Comparison of ENCODE assay signal across 8 mouse cellular contexts in the genomic region with DNA sequence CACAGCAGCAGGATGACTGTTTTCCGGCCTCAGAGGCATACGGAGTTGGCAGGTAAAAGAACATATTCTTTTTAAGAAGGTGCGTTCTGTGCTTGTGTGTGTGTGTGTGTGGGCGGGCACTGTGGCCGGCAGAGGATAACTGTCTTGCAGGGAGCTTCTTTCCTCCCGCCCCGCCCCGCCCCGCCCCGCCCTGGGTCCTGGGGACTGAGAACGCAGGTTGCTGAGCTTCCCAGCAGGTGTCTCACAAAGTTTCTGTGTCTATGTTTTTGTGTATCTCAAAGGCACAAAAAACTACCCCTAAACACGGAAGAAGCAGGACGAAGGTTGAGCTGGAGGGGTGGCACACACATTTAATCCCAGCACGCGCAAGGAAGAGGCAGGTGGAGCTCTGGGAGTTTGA. TPM values are rescaled to one million over a fixed set of nuclear protein-coding genes. Genes with fewer than 3 reads are reported as not detected.
DNase-seq lines count a peak whose midpoint lies in the region; ATAC-seq and TF ChIP-seq lines count a peak whose summit lies in the region.
"Had no signal": no experiment of that assay in that cellular context is flagged by ENCODE, and none has a peak within 500 bp of the region (broad histone marks: within the 10 kb centered on the region; RNA-seq: fewer than 3 reads in every experiment).

No protein-coding gene starts in this region.

- 62% methylated on average over 15 of the region's 15 CpGs for WGBS in kidney, embryonic 15.5 days
- 60% methylated on average over 15 of the region's 15 CpGs for WGBS in embryonic facial prominence, embryonic 12.5 days
- 54% methylated on average over 15 of the region's 15 CpGs for WGBS in hindbrain, embryonic 12.5 days
- 52% methylated on average over 15 of the region's 15 CpGs for WGBS in midbrain, embryonic 15.5 days
- WGBS in lung, adult 2 months, result 80% methylated on average over 15 of the region's 15 CpGs

- TF ChIP-seq CTCF in lung, adult 2 months (IDR thresholded peaks at IDR 0.05; ENCODE audit: insufficient read depth, low read length), result no peak

- no peak overlapping the region for H3K9ac ChIP-seq in kidney, embryonic 15.5 days
- H3K9ac ChIP-seq in embryonic facial prominence, embryonic 12.5 days, result no peak overlapping the region
- no peak overlapping the region for H3K9ac ChIP-seq in hindbrain, embryonic 12.5 days
- H3K9ac ChIP-seq in midbrain, embryonic 15.5 days, result no peak overlapping the region
- H3K9ac ChIP-seq: liver, embryonic 12.5 days had no signal

- peaks cover 7% of the 10 kb centered on the region for H3K4me1 ChIP-seq in kidney, embryonic 15.5 days
- H3K4me1 ChIP-seq in embryonic facial prominence, embryonic 12.5 days, result peaks cover 17% of the 10 kb centered on the region
- H3K4me1 ChIP-seq in hindbrain, embryonic 12.5 days, result peaks cover 18% of the 10 kb centered on the region
- peaks cover 10% of the 10 kb centered on the region for H3K4me1 ChIP-seq in midbrain, embryonic 15.5 days
- no peaks in the 10 kb centered on the region for H3K4me1 ChIP-seq in lung, adult 2 months (ENCODE audit: control insufficient read depth, insufficient read depth, low read length)

- no peaks in the 10 kb centered on the region for H3K9me3 ChIP-seq in kidney, embryonic 15.5 days (replicated peaks)
- H3K9me3 ChIP-seq in embryonic facial prominence, embryonic 12.5 days, result no peaks in the 10 kb centered on the region
- H3K9me3 ChIP-seq in hindbrain, embryonic 12.5 days (replicated peaks), result no peaks in the 10 kb centered on the region
- no peaks in the 10 kb centered on the region for H3K9me3 ChIP-seq in midbrain, embryonic 15.5 days
- H3K9me3 ChIP-seq: liver, embryonic 12.5 days had no signal

- no peaks in the 10 kb centered on the region for H3K27me3 ChIP-seq in kidney, embryonic 15.5 days
- no peaks in the 10 kb centered on the region for H3K27me3 ChIP-seq in embryonic facial prominence, embryonic 12.5 days
- H3K27me3 ChIP-seq in hindbrain, embryonic 12.5 days, result no peaks in the 10 kb centered on the region
- H3K27me3 ChIP-seq in midbrain, embryonic 15.5 days (replicated peaks), result no peaks in the 10 kb centered on the region
- H3K27me3 ChIP-seq: liver, embryonic 12.5 days had no signal

- no peak for ATAC-seq in kidney, embryonic 15.5 days (replicated peaks; ENCODE audit: low FRiP score)
- no peak for ATAC-seq in embryonic facial prominence, embryonic 12.5 days (ENCODE audit: insufficient number of reproducible peaks, insufficient read depth, low FRiP score, low TSS enrichment)
- no peak for ATAC-seq in hindbrain, embryonic 12.5 days (ENCODE audit: low FRiP score)
- ATAC-seq in midbrain, embryonic 15.5 days (replicated peaks), result no peak
- ATAC-seq: liver, embryonic 12.5 days had no signal

- peaks cover 61% of the 10 kb centered on the region for H3K36me3 ChIP-seq in kidney, embryonic 15.5 days
- peaks cover 36% of the 10 kb centered on the region for H3K36me3 ChIP-seq in embryonic facial prominence, embryonic 12.5 days
- peaks cover 17% of the 10 kb centered on the region for H3K36me3 ChIP-seq in hindbrain, embryonic 12.5 days
- no peaks in the 10 kb centered on the region for H3K36me3 ChIP-seq in midbrain, embryonic 15.5 days (replicated peaks)

- H3K4me3 ChIP-seq in kidney, embryonic 15.5 days (replicated peaks), result no peak overlapping the region
- H3K4me3 ChIP-seq in embryonic facial prominence, embryonic 12.5 days, result no peak overlapping the region
- H3K4me3 ChIP-seq in hindbrain, embryonic 12.5 days, result no peak overlapping the region
- no peak overlapping the region for H3K4me3 ChIP-seq in midbrain, embryonic 15.5 days
- H3K4me3 ChIP-seq in lung, adult 2 months (replicated peaks; ENCODE audit: extremely low read depth, low read depth, low read length), result no peak overlapping the region
- H3K4me3 ChIP-seq: liver, embryonic 12.5 days had no signal

- TF ChIP-seq POLR2A in lung, adult 2 months (IDR thresholded peaks at IDR 0.05; ENCODE audit: borderline replicate concordance, extremely low read depth, low read depth, low read length), result no peak

- H3K4me2 ChIP-seq in kidney, embryonic 15.5 days, result no peak overlapping the region
- H3K4me2 ChIP-seq in embryonic facial prominence, embryonic 12.5 days (replicated peaks), result no peak overlapping the region
- no peak overlapping the region for H3K4me2 ChIP-seq in hindbrain, embryonic 12.5 days (replicated peaks)
- no peak overlapping the region for H3K4me2 ChIP-seq in midbrain, embryonic 15.5 days
- H3K4me2 ChIP-seq: liver, embryonic 12.5 days had no signal

- no peak for DNase-seq in kidney, postnatal 4 days
- no peak for DNase-seq in left cerebral cortex, adult 18-20 months (ENCODE audit: low spot score in 2 of 2)
- no peak for DNase-seq in lung, adult 2 months

- peak overlapping the region; percentile 46 for H3K27ac ChIP-seq in kidney, embryonic 15.5 days
- H3K27ac ChIP-seq in embryonic facial prominence, embryonic 12.5 days, result peak overlapping the region; percentile 65
- H3K27ac ChIP-seq in hindbrain, embryonic 12.5 days, result peak overlapping the region; percentile 77
- H3K27ac ChIP-seq in midbrain, embryonic 15.5 days, result peak overlapping the region; percentile 70
- H3K27ac ChIP-seq: liver, embryonic 12.5 days had no signal

RNA-seq across cellular contexts. Expression of a gene that starts 25.7 kb away (rescaled TPM):
- 45.7 and 53.8 TPM in 2 replicates for polyA plus RNA-seq in kidney, embryonic 15.5 days (2015; fragmentation: Nextera tagmentation; extraction: Ambion mirVana)
- polyA plus RNA-seq in embryonic facial prominence, embryonic 12.5 days (2016; fragmentation: Nextera tagmentation; extraction: Ambion mirVana), result 40.0 and 41.1 TPM in 2 replicates
- 50.7 and 56.5 TPM in 2 replicates for polyA plus RNA-seq in hindbrain, embryonic 12.5 days (2016; fragmentation: Nextera tagmentation; extraction: Ambion mirVana)
- 51.9 and 55.8 TPM in 2 replicates for polyA plus RNA-seq in midbrain, embryonic 15.5 days (2015; fragmentation: Nextera tagmentation; extraction: Ambion mirVana)
- 10 to 100 TPM; 51.1 to 51.3 TPM for total RNA-seq in left cerebral cortex, adult 18-20 months (2021)
- polyA plus RNA-seq in lung, adult 2 months (2012; rRNA removed), result 81.4 and 87.7 TPM in 2 replicates
